Mouse (Mus musculus) olfactory bulb, adult 2 months (tissue): ENCODE data around the gene Hck.

ENCODE experiments used
- CTCF ChIP-seq: fragments of 200-500 bp; IDR thresholded peaks from 2 replicates; pipeline ENCODE4 v1.5.1; 2012; ENCODE audit warnings: low read depth, mild to moderate bottlenecking, low read length, moderate library complexity; ENCODE audit not compliant: insufficient read depth
- POLR2A ChIP-seq: fragments of 200-500 bp; IDR thresholded peaks from 2 replicates; pipeline ENCODE4 v1.6.1; 2012; ENCODE audit warnings: mild to moderate bottlenecking, low read depth, low read length, moderate library complexity; ENCODE audit not compliant: insufficient read depth

- TF ChIP-seq POLR2A: no peak
- no peak for TF ChIP-seq CTCF
Observed at GRCm38 (mm10) chr2:153139996-153140613, 31.8 kb downstream of the Hck start.
